Mouse (Mus musculus): ENCODE results near the gene Azin2.

Azin2 gene

DNA sequence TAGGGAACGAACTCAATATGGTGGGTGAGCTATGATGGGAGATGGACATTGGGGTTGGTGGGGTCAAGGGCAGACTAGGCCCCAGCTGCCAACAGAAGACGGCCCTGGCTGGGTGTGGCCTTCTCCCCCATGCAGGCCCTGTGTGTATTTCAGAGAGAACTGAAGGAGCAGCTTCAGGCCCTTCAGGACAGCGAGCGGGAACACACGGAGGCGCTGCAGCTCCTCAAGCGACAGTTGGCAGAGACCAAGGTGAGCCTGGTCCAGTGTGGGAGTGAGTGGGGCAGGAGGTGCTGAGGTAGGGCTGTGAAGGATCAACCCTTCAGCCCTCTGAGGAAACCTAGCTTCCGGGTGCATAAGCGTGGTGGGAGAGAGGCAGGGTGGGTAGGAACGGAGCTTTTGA lies 65.6 kb downstream of the Azin2 start:
- no peak for DNase-seq (ENCODE audit: low spot score)

DNA sequence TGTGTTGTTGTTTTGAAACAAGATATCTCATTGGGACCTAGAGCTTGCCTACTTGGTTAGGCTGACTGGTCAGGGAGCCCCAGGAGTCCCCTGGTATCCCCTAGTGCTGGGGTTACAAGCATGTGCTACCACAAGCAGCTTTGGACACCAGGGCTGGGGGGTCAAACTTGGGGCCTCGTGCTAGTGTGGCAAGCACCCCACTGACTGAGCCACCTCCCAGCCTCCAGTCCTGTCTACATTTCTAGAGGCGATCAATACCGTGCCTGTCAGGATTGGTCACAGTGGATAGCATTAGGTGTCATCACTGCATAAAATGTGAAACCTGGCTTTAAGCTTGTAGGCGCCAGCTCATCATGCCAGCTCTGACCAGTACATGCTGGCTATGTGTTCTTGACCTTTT lies 66.4 kb downstream of the Azin2 start:
- DNase-seq (ENCODE audit: low spot score) = no peak

DNA sequence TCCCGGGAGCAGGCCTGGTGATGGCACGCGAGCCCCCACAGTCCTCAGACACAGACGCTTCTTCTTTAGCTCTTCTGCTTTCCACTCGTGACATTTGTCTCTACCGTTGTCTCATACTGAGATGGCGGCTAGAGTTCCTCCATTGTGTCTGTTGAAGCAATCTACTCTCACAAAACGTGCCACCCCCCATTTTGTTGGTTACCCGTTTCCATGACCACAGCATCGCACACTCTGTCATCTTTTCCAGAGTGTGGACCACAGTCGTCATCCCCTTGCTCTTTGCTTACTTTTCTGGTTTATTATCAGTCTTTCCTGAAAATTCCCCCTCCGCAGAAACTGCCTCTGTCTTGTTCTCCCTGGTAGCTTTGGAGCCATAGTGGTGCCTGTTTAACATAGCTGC lies 68.1 kb downstream of the Azin2 start:
- no peak for DNase-seq (ENCODE audit: low spot score)

DNA sequence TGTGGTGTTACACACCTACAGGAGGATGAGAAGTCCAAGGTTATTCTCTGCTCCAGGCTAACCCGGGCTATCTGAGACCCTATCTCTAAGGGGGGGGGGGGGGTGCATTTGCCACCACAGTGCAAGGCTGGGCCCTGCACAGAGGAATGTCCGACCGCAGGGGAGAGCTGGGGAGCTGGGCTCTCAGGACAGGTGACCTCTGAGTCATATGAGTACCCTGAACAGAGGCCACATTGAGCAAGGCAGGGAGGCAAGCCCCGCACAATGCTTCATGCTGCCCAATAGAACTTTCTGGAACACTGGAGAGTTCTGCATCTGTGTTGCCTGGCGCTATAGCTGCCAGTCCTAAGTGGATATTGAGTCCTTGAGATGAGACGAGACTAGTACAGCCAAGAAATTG lies 70.1 kb downstream of the Azin2 start:
- DNase-seq (ENCODE audit: low spot score) = no peak

DNA sequence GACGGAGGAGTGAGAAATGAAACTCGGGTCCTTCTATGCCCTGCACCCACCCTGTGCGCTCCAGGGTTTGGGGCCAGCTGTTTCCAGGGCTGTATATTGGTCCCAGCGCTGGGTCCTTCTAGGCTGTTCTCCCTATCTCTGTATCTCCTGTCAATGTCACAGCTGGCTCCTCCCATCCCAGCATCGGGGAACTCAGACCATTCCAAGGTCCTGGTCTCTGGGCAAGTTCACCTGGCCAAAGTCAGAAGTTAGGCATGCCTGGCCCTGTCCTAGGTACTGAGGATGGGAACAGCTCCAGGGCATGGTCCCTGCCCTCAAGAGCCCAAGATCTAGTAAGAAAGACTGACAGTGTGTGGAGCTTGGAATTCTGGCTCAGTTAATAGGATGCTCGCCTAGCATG lies 70.5 kb downstream of the Azin2 start:
- no peak for DNase-seq (ENCODE audit: low spot score)

DNA sequence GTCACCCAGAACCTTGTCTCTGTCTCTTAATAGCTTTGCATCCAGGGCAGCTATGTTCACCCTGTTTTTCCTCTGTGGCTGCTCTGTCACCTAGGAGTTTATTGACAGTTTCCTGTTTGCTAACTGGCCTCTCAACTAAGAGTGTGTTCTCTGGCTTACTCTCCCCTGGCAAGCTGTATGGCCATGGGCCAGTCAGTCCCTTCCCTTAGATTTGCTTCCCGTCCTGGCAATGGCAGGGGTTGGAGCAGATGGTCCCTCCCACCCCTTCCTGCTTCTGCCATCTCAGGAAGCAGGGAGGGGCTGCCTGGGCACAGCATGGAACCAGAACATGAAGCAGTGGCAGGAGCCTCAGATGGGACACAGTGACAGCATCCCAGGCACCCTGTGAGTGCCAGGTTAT lies 71.1 kb downstream of the Azin2 start:
- no peak for DNase-seq (ENCODE audit: low spot score)

DNA sequence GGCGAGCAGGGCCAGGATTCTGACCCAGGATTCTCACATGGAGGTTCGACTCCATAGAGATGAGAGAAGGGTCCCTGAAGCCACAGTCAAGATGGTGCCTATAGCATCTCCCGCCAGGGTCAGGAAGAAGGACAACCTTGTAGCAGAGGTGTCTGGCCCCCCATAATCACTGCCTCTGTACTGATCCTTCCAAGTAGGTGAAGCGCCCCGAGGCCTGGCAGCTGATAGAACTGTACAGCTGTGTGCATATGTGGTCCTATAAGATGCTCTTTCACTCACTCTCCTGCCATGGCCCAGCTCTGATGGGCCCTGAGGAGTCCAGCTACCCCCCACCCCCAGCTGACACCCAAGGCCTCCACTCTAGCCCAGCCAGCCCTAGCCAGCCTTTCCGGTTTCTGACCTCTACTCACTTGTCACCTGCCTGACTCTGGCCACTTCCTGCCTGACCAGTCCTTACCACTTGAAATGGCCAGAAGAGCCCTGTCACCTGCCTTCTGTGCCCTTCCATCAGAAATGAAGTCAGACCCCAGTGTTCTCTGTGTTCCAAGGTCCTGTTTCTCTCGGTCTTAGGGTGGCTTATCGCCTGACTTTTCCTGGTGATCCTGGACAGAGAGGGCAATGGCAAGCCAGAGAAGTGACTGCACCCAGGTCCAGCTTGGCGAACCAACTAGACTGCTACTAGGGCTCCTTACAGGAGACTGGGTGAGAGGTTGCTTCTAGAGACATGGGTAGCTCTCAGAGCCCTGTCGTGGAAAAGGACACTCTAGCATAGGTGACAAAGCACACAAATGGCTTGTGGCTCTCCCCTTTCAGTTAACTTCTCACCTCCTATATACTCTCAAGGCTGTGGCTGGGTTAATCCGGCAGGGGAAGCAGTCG lies 72.3 kb downstream of the Azin2 start:
- DNase-seq (ENCODE audit: low spot score) = no peak

DNA sequence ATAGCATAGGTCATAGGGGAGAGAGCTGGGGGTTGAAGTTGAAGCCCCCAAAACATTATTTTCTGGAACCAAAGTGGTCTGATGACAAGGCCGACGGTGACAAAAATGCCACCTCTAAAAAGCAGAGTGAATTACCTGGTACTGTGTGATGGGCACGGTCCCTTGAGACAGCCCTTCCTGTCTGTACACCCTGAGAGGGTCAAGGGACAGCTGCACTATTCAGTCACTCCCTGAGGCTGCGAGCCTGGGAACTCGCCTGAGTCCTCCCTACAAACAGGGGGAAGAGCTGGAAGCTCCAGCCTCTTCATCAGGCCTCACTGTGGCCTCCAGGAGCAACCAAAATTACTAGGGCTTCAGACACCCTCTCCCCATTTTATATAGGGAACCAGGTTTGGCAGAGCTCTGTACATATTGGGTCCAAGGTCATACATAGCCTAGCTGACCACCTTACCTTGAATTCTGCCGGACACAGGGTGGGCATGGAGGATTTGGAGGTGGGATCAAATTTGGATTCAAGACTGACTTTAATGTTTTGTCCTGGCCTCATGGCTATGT lies 73.7 kb downstream of the Azin2 start:
- no peak for DNase-seq (ENCODE audit: low spot score)

DNA sequence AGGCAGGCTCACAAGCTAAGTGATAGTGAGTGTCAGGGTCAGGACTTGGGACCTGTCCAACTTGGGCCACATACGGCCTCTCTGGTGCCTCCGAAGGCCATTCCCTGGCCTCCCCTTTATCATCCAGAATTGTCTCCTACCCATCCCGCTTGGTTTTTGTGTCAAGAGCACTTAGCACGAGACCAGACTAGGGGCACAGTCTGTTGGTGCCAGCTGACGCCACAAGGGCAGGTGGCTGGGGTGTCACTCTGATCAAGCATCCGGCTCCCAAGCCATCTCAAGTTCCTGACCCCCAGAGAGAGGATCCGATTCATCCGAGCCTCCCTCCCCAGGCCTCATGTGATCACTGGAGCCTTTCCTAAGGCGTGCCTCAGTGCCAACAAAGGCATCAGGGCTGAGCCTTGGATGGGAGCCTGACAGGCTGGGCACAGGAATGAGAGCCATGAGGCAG lies 74.6 kb downstream of the Azin2 start:
- no peak for DNase-seq (ENCODE audit: low spot score)

DNA sequence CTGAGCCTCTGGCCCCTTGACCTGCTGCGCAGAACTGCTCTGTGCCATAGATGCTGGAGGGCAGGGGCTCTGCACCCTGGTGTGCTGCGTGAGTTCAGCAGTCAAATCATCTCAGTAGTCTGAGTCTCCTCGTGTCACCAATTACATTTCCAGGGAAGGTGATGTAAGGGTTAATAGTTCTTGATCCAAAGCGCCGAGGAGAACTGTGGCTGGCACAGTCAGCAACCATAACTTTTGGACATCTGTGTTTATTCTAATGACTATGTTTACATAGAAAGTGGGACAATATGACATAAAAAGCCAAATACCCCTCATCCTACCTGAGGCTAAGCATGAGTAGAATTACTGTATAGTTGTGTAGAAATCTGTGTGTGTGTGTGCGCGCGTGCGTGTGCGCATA lies 75.2 kb downstream of the Azin2 start:
- DNase-seq (ENCODE audit: low spot score) = no peak

DNA sequence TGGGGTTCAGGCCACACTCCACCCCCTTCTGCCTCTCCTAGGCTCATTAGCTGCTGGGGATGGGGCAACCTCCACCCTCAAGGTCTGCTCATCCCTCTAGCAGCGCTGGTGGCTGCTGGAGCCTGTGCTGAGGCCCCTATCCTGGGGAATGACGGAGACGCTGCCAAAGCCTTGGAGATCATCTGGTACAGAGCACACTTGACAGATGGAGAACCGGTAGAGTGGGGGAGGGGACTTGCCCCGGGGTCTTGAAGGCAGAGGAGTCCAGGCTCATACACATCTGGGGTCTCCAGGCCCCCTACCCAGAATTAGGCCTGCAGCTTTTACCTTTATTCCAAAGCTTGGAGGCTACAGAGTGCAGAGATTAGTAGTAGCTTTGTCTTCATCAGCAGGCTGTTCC lies 75.7 kb downstream of the Azin2 start:
- DNase-seq (ENCODE audit: low spot score) = no peak

DNA sequence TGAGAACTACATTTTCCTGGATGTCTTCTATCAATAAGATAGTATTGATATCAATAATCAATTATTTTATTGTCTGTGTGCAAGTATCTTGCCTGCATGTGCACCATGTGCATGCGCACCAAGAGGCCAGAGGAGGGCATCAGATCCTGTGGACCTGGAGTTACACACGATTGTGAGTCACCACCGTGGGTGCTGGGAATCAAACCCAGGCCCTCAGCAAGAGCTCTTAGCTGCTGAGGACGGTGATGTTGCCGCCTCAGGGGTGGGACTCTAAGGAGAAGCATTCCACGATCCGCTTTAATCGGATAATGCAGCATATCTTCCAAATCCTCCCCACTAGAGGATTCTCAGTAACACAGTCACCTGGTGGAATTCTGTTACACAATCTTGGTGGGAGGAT lies 76.7 kb downstream of the Azin2 start:
- no peak for DNase-seq (ENCODE audit: low spot score)

DNA sequence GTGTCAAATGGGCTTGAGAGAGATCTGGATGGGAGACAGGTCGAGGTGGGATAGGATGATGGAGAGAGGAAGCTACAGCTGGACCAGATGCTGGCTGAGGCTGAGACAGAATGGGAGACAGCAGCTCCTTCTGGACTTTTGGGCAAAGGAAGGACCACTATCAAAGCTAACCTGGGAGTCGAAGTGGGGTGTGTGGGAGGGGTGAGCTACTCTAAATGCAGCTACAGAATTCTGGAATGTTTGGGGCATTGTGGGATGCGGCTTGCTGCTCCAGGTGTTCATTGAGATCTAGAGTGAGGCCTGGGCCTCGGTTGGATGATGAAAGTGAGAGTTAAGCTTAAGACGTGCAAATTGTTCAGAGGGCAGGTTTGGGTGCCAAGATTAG lies 77.5 kb downstream of the Azin2 start:
- no peak for DNase-seq (ENCODE audit: low spot score)

DNA sequence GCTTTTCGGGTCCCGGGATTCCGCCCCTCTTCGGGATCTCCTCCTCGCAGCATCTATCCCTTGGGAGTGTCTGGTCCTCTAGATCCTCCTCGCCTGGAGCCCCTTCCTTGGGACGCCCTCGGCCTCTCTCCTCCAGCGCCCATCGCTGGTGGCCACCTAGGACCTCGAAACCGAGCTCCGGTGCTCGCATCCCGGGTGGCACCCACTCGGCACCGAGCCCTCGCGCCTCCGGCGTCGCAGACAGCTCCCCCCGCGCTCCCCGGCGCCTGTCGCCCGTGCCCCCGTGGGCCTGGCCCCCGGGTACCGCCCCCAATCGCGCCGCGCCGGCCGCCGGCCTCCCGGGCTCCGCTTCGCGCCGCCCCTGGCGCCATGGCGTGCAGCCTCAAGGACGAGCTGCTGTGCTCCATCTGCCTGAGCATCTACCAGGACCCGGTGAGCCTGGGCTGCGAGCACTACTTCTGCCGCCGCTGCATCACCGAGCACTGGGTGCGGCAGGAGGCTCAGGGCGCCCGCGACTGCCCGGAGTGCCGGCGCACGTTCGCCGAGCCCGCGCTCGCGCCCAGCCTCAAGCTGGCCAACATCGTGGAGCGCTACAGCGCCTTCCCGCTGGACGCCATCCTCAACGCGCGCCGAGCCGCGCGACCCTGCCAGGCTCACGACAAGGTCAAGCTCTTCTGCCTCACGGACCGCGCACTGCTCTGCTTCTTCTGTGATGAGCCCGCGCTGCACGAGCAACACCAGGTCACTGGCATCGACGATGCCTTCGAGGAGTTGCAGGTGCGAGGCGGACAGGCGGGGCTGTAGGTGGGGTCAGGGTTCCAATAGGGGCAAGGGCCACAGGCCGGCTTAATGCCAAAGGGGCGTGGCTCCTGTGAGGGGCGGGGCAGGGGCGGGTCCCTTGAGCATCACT lies 78.2 kb downstream of the Azin2 start:
- peak; percentile 62 for DNase-seq (ENCODE audit: low spot score)

DNA sequence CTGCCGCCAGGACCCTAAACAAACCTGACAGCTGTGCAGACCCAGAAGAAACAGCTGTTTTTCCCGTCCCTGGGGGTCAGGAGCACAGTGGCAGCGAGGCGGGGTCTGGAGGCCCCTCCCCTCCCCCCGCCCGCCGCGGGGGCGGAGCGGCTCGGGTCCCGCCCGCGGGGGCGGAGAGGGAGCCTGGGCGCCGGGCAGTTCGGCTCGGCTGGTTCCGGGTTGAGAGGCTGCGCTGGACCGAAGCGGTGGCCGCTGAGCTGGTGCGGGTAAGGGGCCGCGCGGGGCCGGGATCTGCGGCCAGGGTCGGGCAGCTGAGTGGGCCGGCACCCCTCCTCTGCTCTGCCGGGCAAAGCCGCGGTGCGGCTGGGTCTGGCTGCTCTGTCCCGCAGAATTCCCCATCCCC lies 78.9 kb downstream of the Azin2 start, which contains the start of gene Trim62:
TSS of gene Trim62 (plus strand) at position 202 of the 403 bp plus-strand sequence.
- peak; percentile 73 for DNase-seq (ENCODE audit: low spot score)
